Comparison of ENCODE assay signal across 33 mouse cellular contexts in the genomic region with DNA sequence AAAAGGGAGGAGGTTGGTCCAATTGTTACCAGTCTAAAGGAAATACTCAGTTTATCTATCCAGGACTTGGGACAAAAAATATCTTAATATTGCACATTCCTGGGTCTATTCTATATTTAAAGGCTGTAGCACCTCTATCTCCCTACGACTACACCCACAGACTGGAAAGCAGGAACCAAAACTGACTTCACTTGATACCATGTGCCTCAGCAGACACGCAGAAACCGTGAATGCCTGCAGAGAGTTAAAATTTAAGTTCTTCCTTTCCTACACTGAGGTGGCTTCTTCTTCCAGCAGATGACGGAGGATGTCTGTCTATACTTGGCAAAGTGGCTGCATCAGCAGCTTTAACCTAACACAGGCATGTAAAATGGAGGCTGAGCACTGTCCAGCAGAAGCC. TPM values are rescaled to one million over a fixed set of nuclear protein-coding genes. Genes with fewer than 3 reads are reported as not detected.
DNase-seq lines count a peak whose midpoint lies in the region; ATAC-seq lines count a peak whose summit lies in the region.
"Had no signal": no experiment of that assay in that cellular context is flagged by ENCODE, and none has a peak within 500 bp of the region (broad histone marks: within the 10 kb centered on the region; RNA-seq: fewer than 3 reads in every experiment).

No protein-coding gene starts in this region.

- H3K27me3 ChIP-seq in megakaryocyte, embryonic 14.5 days (replicated peaks): no peaks in the 10 kb centered on the region
- H3K27me3 ChIP-seq: forebrain, embryonic 13.5 days; heart, embryonic 13.5 days; hindbrain, embryonic 12.5 days; hindbrain, embryonic 15.5 days; intestine, embryonic 15.5 days had no signal

- intact Hi-C loops in left cerebral cortex, postnatal 10 days (cut with DNase I): no loop called here

- peaks cover 39% of the 10 kb centered on the region for H3K36me3 ChIP-seq in megakaryocyte, embryonic 14.5 days (replicated peaks; ENCODE audit: low read length)

- no peak for DNase-seq in cerebellum, postnatal 14 days
- DNase-seq in frontal cortex, postnatal 10 days (ENCODE audit: low spot score in 2 of 2): no peak
- DNase-seq in kidney, adult 11 months: no peak
- no peak for DNase-seq in left cerebral cortex, postnatal 10 days (ENCODE audit: extremely low spot score in 1 of 2, low spot score in 2 of 2)
- DNase-seq: adrenal gland, adult 2 months; adrenal gland, postnatal 14 days; cerebellum, adult 2 months; cerebellum, adult 9-11 months; cerebellum, postnatal 36 days; gastrocnemius, adult 2 months; gastrocnemius, postnatal 25 days; heart, adult 2 months; heart, postnatal 14 days; heart, postnatal 4 days had no signal

- peak; percentile 57 for ATAC-seq in common myeloid progenitor, adult 5-6 weeks (replicated peaks; ENCODE audit: low read depth, poor library complexity, severe bottlenecking)
- ATAC-seq in inflammation-experienced regulatory T-cells, adult 6 months: peak; percentile 12
- ATAC-seq: forebrain, embryonic 13.5 days; forebrain, embryonic 16.5 days; intestine, embryonic 15.5 days had no signal

- H3K4me1 ChIP-seq in megakaryocyte, embryonic 14.5 days: peaks cover 46% of the 10 kb centered on the region
- H3K4me1 ChIP-seq: forebrain, embryonic 10.5 days; forebrain, embryonic 13.5 days; heart, embryonic 10.5 days; heart, embryonic 13.5 days; hindbrain, embryonic 12.5 days; hindbrain, embryonic 15.5 days; intestine, embryonic 15.5 days had no signal

- H3K9me3 ChIP-seq in megakaryocyte, embryonic 14.5 days: peaks cover 8% of the 10 kb centered on the region
- H3K9me3 ChIP-seq: heart, embryonic 10.5 days; heart, embryonic 13.5 days; hindbrain, embryonic 15.5 days; intestine, embryonic 15.5 days had no signal

- H3K4me3 ChIP-seq in megakaryocyte, embryonic 14.5 days (replicated peaks): peak overlapping the region; percentile 44
- H3K4me3 ChIP-seq: forebrain, embryonic 10.5 days; forebrain, embryonic 13.5 days; gastrocnemius, adult 2 months; heart, adult 2 months; heart, embryonic 10.5 days; heart, embryonic 13.5 days; hindbrain, embryonic 12.5 days; hindbrain, embryonic 15.5 days; intestine, embryonic 15.5 days had no signal

RNA-seq across cellular contexts. Expression of a gene that starts 15.2 kb away (rescaled TPM):
- total RNA-seq in common myeloid progenitor, adult 5-6 weeks (2017): 40.6 and 53.0 TPM in 2 replicates
- 10 to 100 TPM; 26.2 to 35.3 (median 28.8) TPM for polyA plus RNA-seq in inflammation-experienced regulatory T-cells, adult 6 months (2017; shearing (Covaris generic))
- polyA plus RNA-seq in megakaryocyte, embryonic 14.5 days (2012; ENCODE audit: insufficient read depth, low replicate concordance): 0.98 TPM in 1 of 2 replicates, not detected in the other
- total RNA-seq in left cerebral cortex, postnatal 10 days (2021): 10 to 100 TPM; 15.4 to 16.2 TPM

RNA-seq across cellular contexts. Expression of a gene that starts 42.4 kb away (rescaled TPM):
- not detected in 2 replicates for total RNA-seq in common myeloid progenitor, adult 5-6 weeks (2017)
- not detected for polyA plus RNA-seq in inflammation-experienced regulatory T-cells, adult 6 months (2017; shearing (Covaris generic))
- not detected in 2 replicates for polyA plus RNA-seq in megakaryocyte, embryonic 14.5 days (2012; ENCODE audit: insufficient read depth, low replicate concordance)
- total RNA-seq in left cerebral cortex, postnatal 10 days (2021): not detected
- total RNA-seq: adrenal gland, adult 2 months; adrenal gland, postnatal 14 days; adrenal gland, postnatal 4 days; gastrocnemius, adult 2 months; gastrocnemius, postnatal 25 days; heart, adult 2 months; heart, postnatal 14 days; heart, postnatal 4 days; MEL had no signal
- polyA plus RNA-seq: adrenal gland, adult 2 months; C2C12; CD4-positive, CD25-positive, alpha-beta regulatory T cell, adult 4 months; cerebellum, adult 2 months; embryonic facial prominence, embryonic 11.5 days; embryonic facial prominence, embryonic 14.5 days; forebrain, embryonic 10.5 days; forebrain, embryonic 13.5 days; forebrain, embryonic 16.5 days; gonadal fat pad, adult 2 months; heart, adult 2 months; heart, embryonic 10.5 days; heart, embryonic 13.5 days; heart, embryonic 16.5 days; hindbrain, embryonic 12.5 days; hindbrain, embryonic 15.5 days; intestine, embryonic 15.5 days had no signal
